Mouse (Mus musculus): ENCODE data around the gene Tmprss11c.
"Not testable (repeated sequence)": the region's sequence is repeated elsewhere in the genome, so short reads cannot be mapped to it uniquely, and the experiment has no call there.

- TF ChIP-seq CTCF (IDR thresholded peaks at IDR 0.05; ENCODE audit: control insufficient read depth, insufficient read depth, insufficient replicate concordance, low read depth, low read length); POLR2A (IDR thresholded peaks at IDR 0.05; ENCODE audit: control insufficient read depth, low read depth, low read length): not testable (repeated sequence)
Observed at GRCm38 (mm10) chr5:86318018-86318956, 29.2 kb upstream of the Tmprss11c start.

All from testis, adult 2 months (tissue).